Mouse (Mus musculus) heart, embryonic 12.5 days (tissue): ENCODE measurements around the gene Tmem214. TPM values are rescaled to one million over a fixed set of nuclear protein-coding genes. Genes with fewer than 3 reads are reported as not detected.
A peak's percentile ranks its signal among the peaks of the same experiment; 100 is the strongest.
"Not testable (repeated sequence)": the region's sequence is repeated elsewhere in the genome, so short reads cannot be mapped to it uniquely, and the experiment has no call there.

Experiments
- ATAC-seq: fragments of 200-750 bp; cut with Nextera tagmentation; 2 replicates; pipeline ENCODE4 v1.8.0; 2017; ENCODE audit warnings: moderate TSS enrichment, moderate library complexity; ENCODE audit not compliant: insufficient number of reproducible peaks, low FRiP score
- H3K27ac ChIP-seq: fragments of 300-500 bp; sonication (generic); 2 replicates; pipeline ENCODE4 v1.5.1; 2016; ENCODE audit warnings: mild to moderate bottlenecking, moderate library complexity; ENCODE audit not compliant: poor library complexity, severe bottlenecking
- H3K27me3 ChIP-seq: fragments of 300-500 bp; sonication (generic); replicated peaks from 2 replicates; pipeline ENCODE4 v1.6.1; 2016; ENCODE audit warnings: mild to moderate bottlenecking, moderate library complexity
- H3K36me3 ChIP-seq: fragments of 300-500 bp; sonication (generic); 2 replicates; pipeline ENCODE4 v1.6.1; 2016; ENCODE audit warnings: mild to moderate bottlenecking, moderate library complexity
- H3K4me1 ChIP-seq: fragments of 300-500 bp; sonication (generic); replicated peaks from 2 replicates; pipeline ENCODE4 v1.6.1; 2016; ENCODE audit warnings: mild to moderate bottlenecking
- H3K4me2 ChIP-seq: fragments of 300-500 bp; sonication (generic); 2 replicates; pipeline ENCODE4 v1.6.1; 2016; ENCODE audit warnings: mild to moderate bottlenecking, moderate library complexity
- H3K4me3 ChIP-seq: fragments of 300-500 bp; sonication (generic); 2 replicates; pipeline ENCODE4 v1.5.1; 2016; ENCODE audit warnings: mild to moderate bottlenecking
- H3K9ac ChIP-seq: fragments of 300-500 bp; sonication (generic); 2 replicates; pipeline ENCODE4 v1.6.1; 2016; ENCODE audit warnings: mild to moderate bottlenecking, moderate library complexity
- H3K9me3 ChIP-seq: fragments of 300-500 bp; sonication (generic); replicated peaks from 2 replicates; pipeline ENCODE4 v1.6.1; 2016; ENCODE audit warnings: mild to moderate bottlenecking, moderate library complexity
- WGBS: fragments of 180-500 bp; shearing (Covaris S2); methylation state at CpG from one replicate; pipeline ENCODE4 v1.1.7; 2016; 5-methylcytosine and 5-hydroxymethylcytosine counted together
- polyA plus RNA-seq: library from polyadenylated mRNA; unstranded; fragments of >200 nt; fragmentation: Nextera tagmentation; extraction: Ambion mirVana; gene quantifications from 2 replicates; pipeline ENCODE4 v1.2.1, GENCODE M21; 2016

Tmem214 gene
- polyA plus RNA-seq, 1 experiment from 2014 or later = 81.9 TPM

GRCm38 (mm10) chr5:30874365-30874764 is 6.6 kb downstream of the Tmem214 start:
- no peaks in the 10 kb centered on the region for H3K27me3 ChIP-seq
- no peak overlapping the region for H3K9ac ChIP-seq
- ATAC-seq = no peak
- peaks cover 84% of the 10 kb centered on the region for H3K36me3 ChIP-seq
- H3K4me2 ChIP-seq = no peak overlapping the region
- H3K27ac ChIP-seq = no peak overlapping the region
- peaks cover 15% of the 10 kb centered on the region for H3K4me1 ChIP-seq
- no peaks in the 10 kb centered on the region for H3K9me3 ChIP-seq
- WGBS = 83% methylated on average over 7 of the region's 7 CpGs
- no peak overlapping the region for H3K4me3 ChIP-seq

GRCm38 (mm10) chr5:30878616-30879015 is 10.8 kb downstream of the Tmem214 start:
- no peaks in the 10 kb centered on the region for H3K9me3 ChIP-seq
- no peaks in the 10 kb centered on the region for H3K4me1 ChIP-seq
- no peak overlapping the region for H3K9ac ChIP-seq
- 45% methylated on average over 6 of the region's 6 CpGs for WGBS
- no peak overlapping the region for H3K4me3 ChIP-seq
- no peak for ATAC-seq
- no peak overlapping the region for H3K4me2 ChIP-seq
- peaks cover 52% of the 10 kb centered on the region for H3K36me3 ChIP-seq
- H3K27ac ChIP-seq = no peak overlapping the region
- no peaks in the 10 kb centered on the region for H3K27me3 ChIP-seq

- no peak overlapping the region for H3K9ac ChIP-seq
- peaks cover 44% of the 10 kb centered on the region for H3K36me3 ChIP-seq
- no peak overlapping the region for H3K4me3 ChIP-seq
- no peaks in the 10 kb centered on the region for H3K9me3 ChIP-seq
- H3K4me1 ChIP-seq = no peaks in the 10 kb centered on the region
- WGBS = 77% methylated on average over 5 of the region's 5 CpGs
- no peak for ATAC-seq
- H3K4me2 ChIP-seq = no peak overlapping the region
- no peaks in the 10 kb centered on the region for H3K27me3 ChIP-seq
- no peak overlapping the region for H3K27ac ChIP-seq
Observed at GRCm38 (mm10) chr5:30879347-30879943, 11.6 kb downstream of the Tmem214 start.

- not testable (repeated sequence) for H3K27ac ChIP-seq, H3K4me1 ChIP-seq, H3K9me3 ChIP-seq, ATAC-seq, H3K4me2 ChIP-seq, H3K9ac ChIP-seq, H3K27me3 ChIP-seq, H3K4me3 ChIP-seq
- H3K36me3 ChIP-seq = peaks cover 20% of the 10 kb centered on the region
- WGBS = 81% methylated on average over 4 of the region's 4 CpGs
Observed at GRCm38 (mm10) chr5:30881839-30882238, 14.0 kb downstream of the Tmem214 start.

GRCm38 (mm10) chr5:30886209-30886608 is 18.4 kb downstream of the Tmem214 start:
- ATAC-seq = no peak
- WGBS = 40% methylated on average over 4 of the region's 4 CpGs
- Histone ChIP-seq H3K27ac (no peak overlapping the region), H3K4me2 (no peak overlapping the region), H3K4me3 (no peak overlapping the region), H3K36me3 (peaks cover 7% of the 10 kb centered on the region), H3K9me3 (no peaks in the 10 kb centered on the region), H3K9ac (no peak overlapping the region), H3K27me3 (no peaks in the 10 kb centered on the region), H3K4me1 (peaks cover 17% of the 10 kb centered on the region)

GRCm38 (mm10) chr5:30886731-30887130 is 18.9 kb downstream of the Tmem214 start:
- Histone ChIP-seq H3K27ac (peak overlapping the region; percentile 91), H3K4me2 (peak overlapping the region; percentile 76), H3K27me3 (no peaks in the 10 kb centered on the region), H3K9ac (peak overlapping the region; percentile 76), H3K4me3 (peak overlapping the region; percentile 80), H3K36me3 (peaks cover 12% of the 10 kb centered on the region), H3K4me1 (peaks cover 17% of the 10 kb centered on the region), H3K9me3 (no peaks in the 10 kb centered on the region)
- ATAC-seq = no peak
- 38% methylated on average over 5 of the region's 5 CpGs for WGBS

GRCm38 (mm10) chr5:30887331-30887761 is 19.5 kb downstream of the Tmem214 start:
- H3K4me3 ChIP-seq = peak overlapping the region; percentile 80
- H3K4me1 ChIP-seq = peaks cover 17% of the 10 kb centered on the region
- WGBS = under 1% methylated on average over 19 of the region's 19 CpGs
- peak; percentile 55 for ATAC-seq
- H3K9ac ChIP-seq = peak overlapping the region; percentile 76
- peak overlapping the region; percentile 76 for H3K4me2 ChIP-seq
- no peaks in the 10 kb centered on the region for H3K27me3 ChIP-seq
- no peaks in the 10 kb centered on the region for H3K9me3 ChIP-seq
- H3K36me3 ChIP-seq = peaks cover 18% of the 10 kb centered on the region
- peak overlapping the region; percentile 91 for H3K27ac ChIP-seq

GRCm38 (mm10) chr5:30887858-30888336 is 20.1 kb downstream of the Tmem214 start:
- Histone ChIP-seq H3K4me3 (peak overlapping the region; percentile 80), H3K27me3 (no peaks in the 10 kb centered on the region), H3K9me3 (no peaks in the 10 kb centered on the region), H3K27ac (peak overlapping the region; percentile 91), H3K4me1 (peaks cover 17% of the 10 kb centered on the region), H3K9ac (peak overlapping the region; percentile 76), H3K36me3 (peaks cover 24% of the 10 kb centered on the region), H3K4me2 (peak overlapping the region; percentile 76)
- under 1% methylated on average over 28 of the region's 28 CpGs for WGBS
- ATAC-seq = peak; percentile 89

GRCm38 (mm10) chr5:30888337-30889087 is 20.7 kb downstream of the Tmem214 start, which contains the start of gene Agbl5:
Gene Agbl5 (plus strand): TSS chr5:30888694.
- H3K4me1 ChIP-seq = peaks cover 17% of the 10 kb centered on the region
- no peaks in the 10 kb centered on the region for H3K9me3 ChIP-seq
- under 1% methylated on average over 38 of the region's 42 CpGs for WGBS
- peak within 1 kb of the TSS; percentile 86 for H3K9ac ChIP-seq
- ATAC-seq = peak; percentile 88
- peak within 1 kb of the TSS; percentile 76 for H3K4me2 ChIP-seq
- H3K27ac ChIP-seq = peak within 1 kb of the TSS; percentile 91
- H3K27me3 ChIP-seq = no peaks in the 10 kb centered on the region
- H3K36me3 ChIP-seq = peaks cover 30% of the 10 kb centered on the region
- H3K4me3 ChIP-seq = peak within 1 kb of the TSS; percentile 80

- H3K4me2 ChIP-seq = peak overlapping the region; percentile 76
- peaks cover 37% of the 10 kb centered on the region for H3K36me3 ChIP-seq
- no peaks in the 10 kb centered on the region for H3K27me3 ChIP-seq
- ATAC-seq = peak; percentile 56
- H3K4me3 ChIP-seq = peak overlapping the region; percentile 80
- peaks cover 17% of the 10 kb centered on the region for H3K4me1 ChIP-seq
- H3K9me3 ChIP-seq = no peaks in the 10 kb centered on the region
- peak overlapping the region; percentile 91 for H3K27ac ChIP-seq
- 2% methylated on average over 34 of the region's 42 CpGs for WGBS
- peak overlapping the region; percentile 86 for H3K9ac ChIP-seq
Observed at GRCm38 (mm10) chr5:30889088-30889754, 21.4 kb downstream of the Tmem214 start.

GRCm38 (mm10) chr5:30890375-30890774 is 22.6 kb downstream of the Tmem214 start:
- Histone ChIP-seq H3K9me3 (no peaks in the 10 kb centered on the region), H3K9ac (peak overlapping the region; percentile 86; the same call in 1 of the 2 replicates), H3K27ac (no peak overlapping the region), H3K4me3 (peak overlapping the region; percentile 80; the same call in 1 of the 2 replicates), H3K27me3 (no peaks in the 10 kb centered on the region), H3K4me2 (peak overlapping the region; percentile 76), H3K4me1 (peaks cover 17% of the 10 kb centered on the region), H3K36me3 (peaks cover 48% of the 10 kb centered on the region)
- ATAC-seq = no peak
- 79% methylated on average over 7 of the region's 7 CpGs for WGBS
